Mouse (Mus musculus): Measurements from ENCODE around the gene Togaram1.

Gene Togaram1

GRCm38 (mm10) chr12:64965124-64966026, at the start of gene Togaram1, which contains the start of gene Klhl28:
TSS of gene Togaram1 (plus strand) at chr12:64965804.
TSS of gene Klhl28 (minus strand) at chr12:64965534.
- peak; percentile 98 for DNase-seq (ENCODE audit: low spot score)

- DNase-seq (ENCODE audit: low spot score), result no peak
Measured at GRCm38 (mm10) chr12:64916735-64917134, 48.9 kb upstream of the Togaram1 start.

- peak; percentile 82 for DNase-seq (ENCODE audit: low spot score)
Measured at GRCm38 (mm10) chr12:64917578-64918471, 47.8 kb upstream of the Togaram1 start, which contains the start of gene Gm527. TSS of gene Gm527 (plus strand) at chr12:64917906.

GRCm38 (mm10) chr12:64937493-64937892, 28.1 kb upstream of the Togaram1 start:
- no peak for DNase-seq (ENCODE audit: low spot score)

GRCm38 (mm10) chr12:64964560-64964959, 1.0 kb upstream of the Togaram1 start:
- no peak for DNase-seq (ENCODE audit: low spot score)

- no peak for DNase-seq (ENCODE audit: low spot score)
Measured at GRCm38 (mm10) chr12:64966101-64966631, 562 bp downstream of the Togaram1 start.

- no peak for DNase-seq (ENCODE audit: low spot score)
Measured at GRCm38 (mm10) chr12:64966652-64967435, 1.2 kb downstream of the Togaram1 start.

GRCm38 (mm10) chr12:64967470-64967869, 1.9 kb downstream of the Togaram1 start:
- DNase-seq (ENCODE audit: low spot score), result no peak

- no peak for DNase-seq (ENCODE audit: low spot score)
Measured at GRCm38 (mm10) chr12:64968067-64968466, 2.5 kb downstream of the Togaram1 start.

GRCm38 (mm10) chr12:64971399-64971798, 5.8 kb downstream of the Togaram1 start:
- no peak for DNase-seq (ENCODE audit: low spot score)

- DNase-seq (ENCODE audit: low spot score), result no peak
Measured at GRCm38 (mm10) chr12:64972063-64972462, 6.5 kb downstream of the Togaram1 start.

- DNase-seq (ENCODE audit: low spot score), result no peak
Measured at GRCm38 (mm10) chr12:64975558-64975957, 10.0 kb downstream of the Togaram1 start.

GRCm38 (mm10) chr12:64976191-64976590, 10.6 kb downstream of the Togaram1 start:
- no peak for DNase-seq (ENCODE audit: low spot score)

- DNase-seq (ENCODE audit: low spot score), result no peak
Measured at GRCm38 (mm10) chr12:64977518-64977917, 11.9 kb downstream of the Togaram1 start.

GRCm38 (mm10) chr12:65007725-65008124, 42.1 kb downstream of the Togaram1 start:
- DNase-seq (ENCODE audit: low spot score), result no peak

GRCm38 (mm10) chr12:65022842-65023241, 57.2 kb downstream of the Togaram1 start:
- no peak for DNase-seq (ENCODE audit: low spot score)

GRCm38 (mm10) chr12:65035839-65036189, 70.2 kb downstream of the Togaram1 start:
- no peak for DNase-seq (ENCODE audit: low spot score)

GRCm38 (mm10) chr12:65036190-65036870, 70.7 kb downstream of the Togaram1 start, which contains the start of gene Prpf39:
TSS of gene Prpf39 (plus strand) at chr12:65036333.
- peak; percentile 44 for DNase-seq (ENCODE audit: low spot score)

- DNase-seq (ENCODE audit: low spot score), result no peak
Measured at GRCm38 (mm10) chr12:65036892-65037545, 71.4 kb downstream of the Togaram1 start.

- no peak for DNase-seq (ENCODE audit: low spot score)
Measured at GRCm38 (mm10) chr12:65037546-65037937, 71.9 kb downstream of the Togaram1 start.
